Mouse (Mus musculus): ENCODE measurements at regions not wholly inside any gene's neighbourhood (a gene's known extent, or its start where the extent isn't known, plus 50 kb on each side); places are given as distances from the start of the nearest gene placed in this dataset.
"Not testable (repeated sequence)": the region's sequence is repeated elsewhere in the genome, so short reads cannot be mapped to it uniquely, and the experiment has no call there.

DNA sequence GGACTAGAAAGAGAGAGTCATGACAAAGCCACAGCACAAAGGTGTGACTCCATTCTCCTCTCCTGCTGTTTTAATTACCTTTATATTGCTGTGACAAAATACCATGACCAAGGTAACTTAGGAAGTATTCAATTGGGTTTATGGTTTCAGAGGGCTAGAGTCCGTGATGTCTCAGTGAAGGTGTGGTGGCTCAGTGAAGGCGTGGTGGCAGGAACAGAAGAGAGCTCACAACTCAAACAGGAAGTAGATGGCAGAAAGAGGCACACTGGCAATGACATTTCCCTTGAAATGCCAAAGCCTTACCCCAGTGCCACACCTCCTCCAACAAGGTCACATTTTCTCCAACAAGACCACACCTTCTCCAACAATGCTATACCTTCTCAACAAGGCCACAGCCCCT lies 114.4 kb upstream of the Rybp start:
- no peaks in the 10 kb centered on the region for H3K27me3 ChIP-seq (ENCODE audit: insufficient read depth, low read length)
- no peaks in the 10 kb centered on the region for H3K36me3 ChIP-seq (ENCODE audit: insufficient read depth, low read length)
- H3K4me1 ChIP-seq (ENCODE audit: insufficient read depth, low read length): no peaks in the 10 kb centered on the region
- no peak overlapping the region for H3K4me3 ChIP-seq (ENCODE audit: low read depth, low read length)
- no peak overlapping the region for H3K27ac ChIP-seq (ENCODE audit: low read depth, low read length)
- H3K9me3 ChIP-seq (ENCODE audit: low read length): no peaks in the 10 kb centered on the region
- no peak overlapping the region for H3K4me2 ChIP-seq (ENCODE audit: low read depth, low read length, poor library complexity, severe bottlenecking)
- ATAC-seq (ENCODE audit: low FRiP score) (no peak), DNase-seq (ENCODE audit: low spot score) (no peak)
- WGBS: 95% methylated on average over 2 of the region's 2 CpGs
- H3K9ac ChIP-seq (replicated peaks; ENCODE audit: low read length, poor library complexity, severe bottlenecking): no peak overlapping the region
- TF ChIP-seq CTCF (IDR thresholded peaks at IDR 0.05): no peak

DNA sequence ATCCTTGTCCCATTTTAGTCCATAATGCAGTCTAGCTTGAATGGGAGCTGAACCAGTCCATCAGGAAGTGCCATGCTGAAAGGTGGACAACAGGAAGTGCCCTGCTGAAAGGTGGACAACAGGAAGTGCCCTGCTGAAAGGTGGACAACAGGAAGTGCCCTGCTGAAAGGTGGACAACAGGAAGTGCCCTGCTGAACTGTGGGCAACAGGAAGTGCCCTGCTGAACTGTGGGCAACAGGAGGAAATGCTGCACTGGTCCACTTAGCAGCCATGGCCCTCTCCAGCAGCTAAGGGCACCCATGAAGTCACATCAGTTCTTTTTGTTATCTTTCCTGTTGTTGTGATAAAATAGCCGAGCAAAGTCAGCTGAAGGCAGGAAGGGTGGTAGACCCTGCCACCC lies 112.1 kb upstream of the Rybp start:
- not testable (repeated sequence) for H3K27me3 ChIP-seq (ENCODE audit: insufficient read depth, low read length); H3K9me3 ChIP-seq (ENCODE audit: low read length); H3K4me2 ChIP-seq (ENCODE audit: low read depth, low read length, poor library complexity, severe bottlenecking); DNase-seq (ENCODE audit: low spot score); ATAC-seq (ENCODE audit: low FRiP score); H3K36me3 ChIP-seq (ENCODE audit: insufficient read depth, low read length); H3K9ac ChIP-seq (replicated peaks; ENCODE audit: low read length, poor library complexity, severe bottlenecking); H3K4me3 ChIP-seq (ENCODE audit: low read depth, low read length); H3K27ac ChIP-seq (ENCODE audit: low read depth, low read length); H3K4me1 ChIP-seq (ENCODE audit: insufficient read depth, low read length)
- WGBS: 96% methylated on average over 1 of the region's 1 CpGs

DNA sequence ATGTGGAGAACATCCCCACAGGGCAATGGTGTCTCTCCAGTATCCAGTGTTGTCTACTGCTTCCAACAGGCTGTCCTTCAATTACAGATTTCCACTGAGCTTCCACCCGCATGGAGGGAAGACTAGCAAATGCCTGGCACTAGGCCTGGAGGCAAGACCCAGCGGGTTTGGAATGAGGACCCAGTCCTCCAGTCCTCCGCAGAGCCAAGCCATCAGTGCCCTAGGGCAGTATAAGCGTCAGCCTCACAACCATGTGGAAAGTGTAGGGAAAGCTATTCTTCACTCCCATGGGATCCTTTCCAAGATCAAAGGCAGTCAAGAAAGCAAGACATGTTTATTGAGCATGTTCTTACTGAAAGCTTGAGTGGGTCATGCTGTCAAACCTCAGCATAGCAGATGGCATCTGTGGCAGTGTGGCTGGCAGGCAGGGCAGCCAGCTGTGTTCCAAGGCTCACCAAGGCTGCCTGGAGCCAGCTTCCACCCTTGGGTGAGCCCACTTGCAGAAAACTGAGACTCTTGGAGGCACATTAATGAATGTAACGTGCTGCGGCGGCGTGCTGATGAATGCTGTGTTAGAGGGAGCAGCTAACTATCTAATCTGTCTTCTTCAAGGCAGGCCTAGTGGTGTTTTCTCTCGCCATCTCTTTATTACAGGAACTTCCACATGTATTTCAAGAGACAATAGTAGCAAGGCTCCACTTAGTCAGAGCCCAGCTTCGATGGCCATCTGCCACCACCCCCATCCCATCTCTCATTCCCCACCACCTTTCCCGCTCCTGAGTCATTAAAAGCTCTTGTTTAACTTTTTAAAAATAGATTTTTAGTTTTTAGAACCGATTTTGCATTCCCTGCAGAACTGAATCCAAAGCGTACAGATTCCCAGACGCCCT lies 109.3 kb upstream of the Rybp start:
- Histone ChIP-seq H3K4me3 (ENCODE audit: low read depth, low read length) (no peak overlapping the region), H3K27ac (ENCODE audit: low read depth, low read length) (no peak overlapping the region), H3K9ac (replicated peaks; ENCODE audit: low read length, poor library complexity, severe bottlenecking) (no peak overlapping the region), H3K27me3 (ENCODE audit: insufficient read depth, low read length) (no peaks in the 10 kb centered on the region), H3K4me1 (ENCODE audit: insufficient read depth, low read length) (no peaks in the 10 kb centered on the region), H3K9me3 (ENCODE audit: low read length) (no peaks in the 10 kb centered on the region), H3K36me3 (ENCODE audit: insufficient read depth, low read length) (no peaks in the 10 kb centered on the region), H3K4me2 (ENCODE audit: low read depth, low read length, poor library complexity, severe bottlenecking) (no peak overlapping the region)
- DNase-seq (ENCODE audit: low spot score) (peak; percentile 31), ATAC-seq (ENCODE audit: low FRiP score) (no peak)
- WGBS: 69% methylated on average over 14 of the region's 14 CpGs
- TF ChIP-seq CTCF (IDR thresholded peaks at IDR 0.05): no peak

DNA sequence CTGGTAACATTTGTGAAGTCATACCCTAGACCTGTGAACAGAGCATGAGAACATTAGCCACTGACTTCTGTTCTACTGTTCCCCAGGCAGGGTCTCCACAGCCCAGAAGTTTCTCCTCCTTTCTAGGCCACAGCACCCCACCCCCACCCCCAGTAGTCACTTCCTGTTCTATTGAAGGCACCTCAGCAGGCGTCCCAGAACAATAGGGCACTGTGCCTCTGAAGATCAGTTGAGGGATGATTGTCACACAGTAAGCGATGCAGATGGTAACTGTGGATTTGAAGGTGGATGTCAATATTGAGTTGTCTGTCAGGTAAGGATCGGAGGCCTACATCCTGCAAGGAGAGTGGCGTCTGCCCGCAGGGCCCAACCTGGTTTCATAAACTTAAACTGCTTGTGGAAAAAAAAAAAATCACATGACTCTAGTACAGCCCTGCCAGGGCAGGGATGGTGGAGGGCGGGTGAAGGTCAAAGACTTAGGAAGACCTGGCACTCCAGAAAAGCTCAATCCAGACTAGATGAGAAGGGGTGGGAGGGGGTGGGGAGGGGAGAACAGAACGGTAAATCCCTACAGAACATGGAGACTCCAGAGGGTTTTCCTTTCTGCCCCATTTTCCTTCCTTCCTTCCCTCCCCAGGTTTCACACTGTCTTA lies 103.1 kb upstream of the Rybp start:
- H3K4me1 ChIP-seq (ENCODE audit: insufficient read depth, low read length): 0 out of 2 replicates have a peak, but pooled peaks cover 5% of the 10 kb centered on the region
- no peak for TF ChIP-seq CTCF (IDR thresholded peaks at IDR 0.05)
- 74% methylated on average over 7 of the region's 7 CpGs for WGBS
- H3K27me3 ChIP-seq (ENCODE audit: insufficient read depth, low read length): no peaks in the 10 kb centered on the region
- H3K9ac ChIP-seq (replicated peaks; ENCODE audit: low read length, poor library complexity, severe bottlenecking): no peak overlapping the region
- no peaks in the 10 kb centered on the region for H3K36me3 ChIP-seq (ENCODE audit: insufficient read depth, low read length)
- no peak overlapping the region for H3K27ac ChIP-seq (ENCODE audit: low read depth, low read length)
- no peak overlapping the region for H3K4me2 ChIP-seq (ENCODE audit: low read depth, low read length, poor library complexity, severe bottlenecking)
- no peak overlapping the region for H3K4me3 ChIP-seq (ENCODE audit: low read depth, low read length)
- DNase-seq (ENCODE audit: low spot score) (no peak), ATAC-seq (ENCODE audit: low FRiP score) (no peak)
- H3K9me3 ChIP-seq (ENCODE audit: low read length): no peaks in the 10 kb centered on the region

DNA sequence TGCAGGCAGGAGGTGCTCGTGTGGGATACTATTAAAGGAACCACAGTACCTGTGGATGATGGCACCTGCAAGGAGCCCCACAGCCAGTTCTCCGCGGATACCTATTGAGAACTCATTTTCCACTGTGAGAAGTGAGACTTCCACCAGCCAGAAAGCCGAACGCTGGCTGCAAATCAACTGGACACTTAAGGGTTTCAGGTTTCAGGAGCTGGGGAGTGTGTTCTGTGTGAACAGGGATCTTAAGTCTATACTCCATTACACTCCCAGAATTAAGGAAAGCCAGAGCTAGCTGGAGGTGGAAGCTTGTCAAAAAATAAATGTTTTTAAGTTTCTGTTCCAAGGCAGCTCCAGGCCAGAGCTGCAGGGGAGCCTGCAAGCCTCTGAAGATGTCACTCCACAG lies 99.8 kb upstream of the Rybp start:
- 39% methylated on average over 5 of the region's 5 CpGs for WGBS
- no peaks in the 10 kb centered on the region for H3K27me3 ChIP-seq (ENCODE audit: insufficient read depth, low read length)
- H3K9ac ChIP-seq (replicated peaks; ENCODE audit: low read length, poor library complexity, severe bottlenecking): no peak overlapping the region
- no peak overlapping the region for H3K4me2 ChIP-seq (ENCODE audit: low read depth, low read length, poor library complexity, severe bottlenecking)
- H3K4me1 ChIP-seq (ENCODE audit: insufficient read depth, low read length): peaks cover 9% of the 10 kb centered on the region; the same call in 1 of the 2 replicates
- no peak for DNase-seq (ENCODE audit: low spot score)
- no peaks in the 10 kb centered on the region for H3K36me3 ChIP-seq (ENCODE audit: insufficient read depth, low read length)
- ATAC-seq (ENCODE audit: low FRiP score): no peak
- no peak overlapping the region for H3K27ac ChIP-seq (ENCODE audit: low read depth, low read length)
- no peak overlapping the region for H3K4me3 ChIP-seq (ENCODE audit: low read depth, low read length)
- no peaks in the 10 kb centered on the region for H3K9me3 ChIP-seq (ENCODE audit: low read length)
- TF ChIP-seq CTCF (IDR thresholded peaks at IDR 0.05): no peak

DNA sequence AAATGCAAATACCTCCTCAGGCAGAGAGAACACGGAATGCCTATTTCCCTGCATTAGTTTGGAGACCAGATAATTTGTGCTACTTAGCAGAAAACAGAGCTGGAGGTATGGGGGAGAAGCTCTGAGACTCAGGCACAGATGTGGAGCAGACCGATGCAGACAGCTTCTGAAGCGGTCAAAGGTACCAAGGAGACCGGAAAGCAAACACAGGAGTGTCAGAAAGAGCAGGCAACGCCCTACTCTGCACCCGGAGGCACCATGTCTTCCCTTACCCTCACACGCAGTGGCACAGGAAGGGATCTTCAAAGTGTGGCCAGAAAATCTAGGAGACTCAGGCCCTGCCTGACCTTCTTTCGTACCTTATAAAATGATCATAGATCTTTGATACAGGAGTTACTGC lies 98.4 kb upstream of the Rybp start:
- WGBS: 76% methylated on average over 8 of the region's 8 CpGs
- DNase-seq (ENCODE audit: low spot score): no peak

More for the DNA sequence above, 98.4 kb upstream of the Rybp start:
- no peak for TF ChIP-seq CTCF (IDR thresholded peaks at IDR 0.05)
- no peaks in the 10 kb centered on the region for H3K27me3 ChIP-seq (ENCODE audit: insufficient read depth, low read length)
- H3K36me3 ChIP-seq (ENCODE audit: insufficient read depth, low read length): no peaks in the 10 kb centered on the region
- no peak overlapping the region for H3K4me3 ChIP-seq (ENCODE audit: low read depth, low read length)
- H3K27ac ChIP-seq (ENCODE audit: low read depth, low read length): no peak overlapping the region
- H3K9ac ChIP-seq (replicated peaks; ENCODE audit: low read length, poor library complexity, severe bottlenecking): no peak overlapping the region
- H3K4me2 ChIP-seq (ENCODE audit: low read depth, low read length, poor library complexity, severe bottlenecking): no peak overlapping the region
- H3K9me3 ChIP-seq (ENCODE audit: low read length): no peaks in the 10 kb centered on the region
- H3K4me1 ChIP-seq (ENCODE audit: insufficient read depth, low read length): peaks cover 16% of the 10 kb centered on the region
- ATAC-seq (ENCODE audit: low FRiP score): no peak

All from midbrain, postnatal 0 days (tissue).